Mouse (Mus musculus) stomach, embryonic 14.5 days (tissue): ENCODE measurements around the gene Slc35a3. TPM values are rescaled to one million over a fixed set of nuclear protein-coding genes. Genes with fewer than 3 reads are reported as not detected.

Experiments
- ATAC-seq: fragments of 200-750 bp; cut with Nextera tagmentation; 2 replicates; pipeline ENCODE4 v1.8.0; 2017; ENCODE audit warnings: low read depth, moderate TSS enrichment; ENCODE audit not compliant: insufficient number of reproducible peaks, insufficient read depth, low FRiP score
- H3K27ac ChIP-seq: fragments of 300-500 bp; sonication (generic); 2 replicates; pipeline ENCODE4 v1.5.1; 2014; ENCODE audit warnings: mild to moderate bottlenecking, low read length, moderate library complexity, mixed read lengths
- H3K27me3 ChIP-seq: fragments of 300-500 bp; sonication (generic); 2 replicates; pipeline ENCODE4 v1.6.1; 2014; ENCODE audit warnings: low read length, control low read depth, mixed read lengths; ENCODE audit not compliant: control insufficient read depth, insufficient read depth
- H3K36me3 ChIP-seq: fragments of 300-500 bp; sonication (generic); 2 replicates; pipeline ENCODE4 v1.6.1; 2014; ENCODE audit warnings: mild to moderate bottlenecking, control low read depth, low read length, moderate library complexity, mixed read lengths; ENCODE audit not compliant: control insufficient read depth, insufficient read depth
- H3K4me1 ChIP-seq: fragments of 300-500 bp; sonication (generic); 2 replicates; pipeline ENCODE4 v1.6.1; 2014; ENCODE audit warnings: low read length, control low read depth, mixed read lengths; ENCODE audit not compliant: control insufficient read depth, insufficient read depth
- H3K4me2 ChIP-seq: fragments of 300-500 bp; sonication (generic); replicated peaks from 2 replicates; pipeline ENCODE4 v1.6.1; 2014; ENCODE audit warnings: low read depth, low read length, control low read depth
- H3K4me3 ChIP-seq: fragments of 300-500 bp; sonication (generic); 2 replicates; pipeline ENCODE4 v1.5.1; 2014; ENCODE audit warnings: low read depth, low read length, control low read depth
- H3K9ac ChIP-seq: fragments of 300-500 bp; sonication (generic); replicated peaks from 2 replicates; pipeline ENCODE4 v1.6.1; 2014; ENCODE audit warnings: low read depth, mild to moderate bottlenecking, control low read depth, low read length, moderate library complexity, mixed read lengths
- H3K9me3 ChIP-seq: fragments of 300-500 bp; sonication (generic); 2 replicates; pipeline ENCODE4 v1.6.1; 2016; ENCODE audit warnings: low read depth, low read length, control low read depth; ENCODE audit not compliant: control insufficient read depth
- WGBS: fragments of 180-500 bp; shearing (Covaris S2); extraction: QIAGEN DNeasy Blood & Tissue Kit; methylation state at CpG from one replicate; pipeline ENCODE4 v1.1.7; 2014; 5-methylcytosine and 5-hydroxymethylcytosine counted together
- polyA plus RNA-seq: library from polyadenylated mRNA; unstranded; fragments of >200 nt; fragmentation: Nextera tagmentation; extraction: Ambion mirVana; gene quantifications from 2 replicates; pipeline ENCODE4 v1.2.1, GENCODE M21; 2014

Gene Slc35a3
- polyA plus RNA-seq, 1 experiment from 2014 or later = 22.4 TPM

GRCm38 (mm10) chr3:116620636-116621370 lies 91.8 kb downstream of the Slc35a3 start:
- Histone ChIP-seq H3K36me3 (peaks cover 20% of the 10 kb centered on the region), H3K27me3 (no peaks in the 10 kb centered on the region), H3K4me1 (no peaks in the 10 kb centered on the region), H3K27ac (no peak overlapping the region), H3K4me2 (no peak overlapping the region), H3K4me3 (no peak overlapping the region), H3K9me3 (no peaks in the 10 kb centered on the region), H3K9ac (no peak overlapping the region)
- WGBS = 92% methylated on average over 7 of the region's 7 CpGs
- no peak for ATAC-seq

Other genes with a start within 250 kb of the Slc35a3 start
- 73.9 and 75.4 TPM in 2 replicates for gene Rtca, start 204.6 kb downstream of the Slc35a3 start, polyA plus RNA-seq
- 16.7 and 18.8 TPM in 2 replicates for gene Dbt, start 199.8 kb downstream of the Slc35a3 start, polyA plus RNA-seq
- 0.80 and 1.1 TPM in 2 replicates for gene Lrrc39, start 149.9 kb downstream of the Slc35a3 start, polyA plus RNA-seq
- 25.5 and 27.9 TPM in 2 replicates for gene Sass6, start 117.8 kb downstream of the Slc35a3 start, polyA plus RNA-seq
- 33.5 and 36.6 TPM in 2 replicates for gene Trmt13, start 98.2 kb downstream of the Slc35a3 start, polyA plus RNA-seq
- gene Mfsd14a, start 50.2 kb downstream of the Slc35a3 start, polyA plus RNA-seq = 96.8 and 102 TPM in 2 replicates
- not detected in 2 replicates for gene Gm43191, start 31.6 kb downstream of the Slc35a3 start, polyA plus RNA-seq
- gene Agl, start 95.3 kb upstream of the Slc35a3 start, polyA plus RNA-seq = 18.8 and 19.6 TPM in 2 replicates
- 38.5 and 39.8 TPM in 2 replicates for gene Frrs1, start 146.6 kb upstream of the Slc35a3 start, polyA plus RNA-seq